Mouse (Mus musculus): ENCODE results near the gene Gpc5. TPM values are rescaled to one million over a fixed set of nuclear protein-coding genes. Genes with fewer than 3 reads are reported as not detected.

Gpc5 gene
- polyA plus RNA-seq, 1 experiment from 2014 or later, result 1.4 TPM

GRCm38 (mm10) chr14:115600259-115601029 is 508.4 kb downstream of the Gpc5 start:
- Histone ChIP-seq H3K9ac (no peak overlapping the region), H3K36me3 (no peaks in the 10 kb centered on the region), H3K27ac (no peak overlapping the region), H3K4me2 (replicated peaks) (no peak overlapping the region), H3K9me3 (no peaks in the 10 kb centered on the region), H3K4me3 (no peak overlapping the region), H3K4me1 (no peaks in the 10 kb centered on the region), H3K27me3 (no peaks in the 10 kb centered on the region)
- WGBS, result 63% methylated on average over 8 of the region's 8 CpGs
- no peak for ATAC-seq (ENCODE audit: insufficient number of reproducible peaks, insufficient read depth, low FRiP score, low TSS enrichment)

DNA sequence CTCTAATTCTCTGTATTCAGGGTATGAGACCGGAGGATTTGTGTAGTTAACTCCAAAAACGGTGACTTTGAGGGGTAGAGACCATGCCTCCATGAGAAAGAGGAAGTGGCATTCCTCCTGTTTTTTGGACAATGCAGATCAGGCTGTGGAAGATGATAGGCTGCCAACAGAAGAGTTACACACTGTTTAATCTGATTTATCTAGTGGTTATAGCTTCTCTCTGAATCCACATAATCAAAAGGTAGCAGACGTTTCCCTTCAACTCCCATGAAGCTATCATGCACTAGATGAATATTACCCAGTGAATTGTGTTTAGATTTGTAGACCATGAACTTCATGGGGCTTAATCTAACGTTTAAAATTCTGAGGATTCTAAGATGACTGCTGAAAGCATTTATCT is 522.1 kb downstream of the Gpc5 start:
- Histone ChIP-seq H3K9ac (no peak overlapping the region), H3K4me3 (no peak overlapping the region), H3K27me3 (no peaks in the 10 kb centered on the region)

DNA sequence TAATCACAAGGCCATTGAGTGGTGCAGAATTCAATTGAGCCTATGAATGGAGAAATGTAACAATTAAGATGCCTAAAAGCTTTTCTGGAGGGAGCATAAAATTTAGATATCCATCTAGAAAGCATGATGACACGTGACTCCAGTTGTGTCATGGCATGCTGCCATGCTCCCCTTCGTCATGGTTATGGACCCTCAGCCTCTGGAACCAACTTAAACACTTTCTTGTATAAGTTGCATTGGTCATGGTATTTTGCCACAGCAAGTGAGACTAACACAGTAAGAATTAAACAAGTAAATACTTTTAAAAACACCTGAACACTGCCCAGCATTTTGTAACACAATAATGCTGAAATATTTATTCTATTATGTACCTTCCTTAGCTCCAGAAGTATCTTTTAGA is 524.3 kb downstream of the Gpc5 start:
- 66% methylated on average over 2 of the region's 2 CpGs for WGBS
- Histone ChIP-seq H3K4me2 (replicated peaks) (no peak overlapping the region), H3K27ac (no peak overlapping the region), H3K4me1 (no peaks in the 10 kb centered on the region), H3K9ac (no peak overlapping the region), H3K27me3 (no peaks in the 10 kb centered on the region), H3K9me3 (no peaks in the 10 kb centered on the region), H3K4me3 (no peak overlapping the region), H3K36me3 (no peaks in the 10 kb centered on the region)
- no peak for ATAC-seq (ENCODE audit: insufficient number of reproducible peaks, insufficient read depth, low FRiP score, low TSS enrichment)

More for the DNA sequence above, 522.1 kb downstream of the Gpc5 start:
- Histone ChIP-seq H3K4me2 (replicated peaks) (no peak overlapping the region), H3K4me1 (no peaks in the 10 kb centered on the region), H3K36me3 (no peaks in the 10 kb centered on the region), H3K9me3 (no peaks in the 10 kb centered on the region), H3K27ac (no peak overlapping the region)
- ATAC-seq (ENCODE audit: insufficient number of reproducible peaks, insufficient read depth, low FRiP score, low TSS enrichment), result no peak
- WGBS, result 77% methylated on average over 4 of the region's 4 CpGs

GRCm38 (mm10) chr14:115616846-115617245 is 524.8 kb downstream of the Gpc5 start:
- no peaks in the 10 kb centered on the region for H3K4me1 ChIP-seq
- no peaks in the 10 kb centered on the region for H3K9me3 ChIP-seq
- WGBS, result 59% methylated on average over 7 of the region's 7 CpGs
- no peaks in the 10 kb centered on the region for H3K36me3 ChIP-seq
- H3K4me2 ChIP-seq (replicated peaks), result no peak overlapping the region
- H3K9ac ChIP-seq, result no peak overlapping the region
- H3K27me3 ChIP-seq, result no peaks in the 10 kb centered on the region
- no peak overlapping the region for H3K27ac ChIP-seq
- no peak overlapping the region for H3K4me3 ChIP-seq
- ATAC-seq (ENCODE audit: insufficient number of reproducible peaks, insufficient read depth, low FRiP score, low TSS enrichment), result no peak

- Histone ChIP-seq H3K9me3 (no peaks in the 10 kb centered on the region), H3K4me1 (no peaks in the 10 kb centered on the region), H3K27me3 (no peaks in the 10 kb centered on the region), H3K4me3 (no peak overlapping the region), H3K4me2 (replicated peaks) (no peak overlapping the region), H3K36me3 (no peaks in the 10 kb centered on the region), H3K27ac (no peak overlapping the region), H3K9ac (no peak overlapping the region)
- ATAC-seq (ENCODE audit: insufficient number of reproducible peaks, insufficient read depth, low FRiP score, low TSS enrichment), result no peak
Observed at GRCm38 (mm10) chr14:115620473-115620872, 528.5 kb downstream of the Gpc5 start.

DNA sequence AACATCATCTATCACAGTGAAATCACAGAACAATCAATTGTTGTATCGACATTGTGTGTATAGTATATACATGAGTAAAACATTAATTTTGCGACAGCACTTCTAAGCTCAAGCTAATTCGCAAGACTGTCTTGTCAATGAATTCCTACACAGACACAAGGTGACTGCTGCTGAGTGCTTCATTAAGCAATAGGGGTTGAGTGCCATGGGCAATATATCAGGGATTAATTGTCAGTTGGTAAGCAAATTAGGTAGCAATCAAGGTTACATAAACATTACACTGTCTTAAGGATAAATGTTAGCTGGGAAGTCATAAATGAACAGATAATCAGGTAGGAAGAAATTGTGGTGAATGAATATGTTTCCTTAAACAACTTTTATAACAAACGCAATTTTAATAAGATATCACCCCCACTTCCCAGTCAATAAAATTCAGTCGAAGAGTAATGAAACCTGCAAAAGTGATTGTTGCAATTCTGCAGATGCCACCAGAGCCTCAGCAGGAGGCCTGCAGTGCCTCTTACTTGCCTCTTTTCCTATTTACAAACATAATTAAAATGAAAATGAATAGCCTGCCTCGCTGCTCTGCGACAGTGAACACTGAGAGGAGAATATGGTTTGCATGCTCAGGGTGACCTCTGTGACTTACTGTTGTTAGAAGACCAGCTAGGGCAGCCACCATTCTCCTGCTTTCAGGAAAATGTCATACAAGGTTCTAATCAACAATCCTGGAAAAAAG is 539.3 kb downstream of the Gpc5 start:
- ATAC-seq (ENCODE audit: insufficient number of reproducible peaks, insufficient read depth, low FRiP score, low TSS enrichment), result no peak
- no peaks in the 10 kb centered on the region; the same call in 1 of the 2 replicates for H3K9me3 ChIP-seq
- WGBS, result 79% methylated on average over 7 of the region's 7 CpGs
- no peak overlapping the region for H3K4me2 ChIP-seq (replicated peaks)
- no peaks in the 10 kb centered on the region for H3K4me1 ChIP-seq
- no peaks in the 10 kb centered on the region for H3K27me3 ChIP-seq
- no peaks in the 10 kb centered on the region for H3K36me3 ChIP-seq
- H3K9ac ChIP-seq, result no peak overlapping the region
- H3K4me3 ChIP-seq, result no peak overlapping the region
- H3K27ac ChIP-seq, result no peak overlapping the region

- Histone ChIP-seq H3K4me1 (no peaks in the 10 kb centered on the region), H3K9me3 (no peaks in the 10 kb centered on the region; the same call in 1 of the 2 replicates), H3K27me3 (no peaks in the 10 kb centered on the region), H3K4me3 (no peak overlapping the region), H3K27ac (no peak overlapping the region), H3K36me3 (no peaks in the 10 kb centered on the region), H3K9ac (no peak overlapping the region), H3K4me2 (replicated peaks) (no peak overlapping the region)
- WGBS, result 80% methylated on average over 1 of the region's 1 CpGs
- no peak for ATAC-seq (ENCODE audit: insufficient number of reproducible peaks, insufficient read depth, low FRiP score, low TSS enrichment)
Observed at GRCm38 (mm10) chr14:115633311-115633710, 541.3 kb downstream of the Gpc5 start.

DNA sequence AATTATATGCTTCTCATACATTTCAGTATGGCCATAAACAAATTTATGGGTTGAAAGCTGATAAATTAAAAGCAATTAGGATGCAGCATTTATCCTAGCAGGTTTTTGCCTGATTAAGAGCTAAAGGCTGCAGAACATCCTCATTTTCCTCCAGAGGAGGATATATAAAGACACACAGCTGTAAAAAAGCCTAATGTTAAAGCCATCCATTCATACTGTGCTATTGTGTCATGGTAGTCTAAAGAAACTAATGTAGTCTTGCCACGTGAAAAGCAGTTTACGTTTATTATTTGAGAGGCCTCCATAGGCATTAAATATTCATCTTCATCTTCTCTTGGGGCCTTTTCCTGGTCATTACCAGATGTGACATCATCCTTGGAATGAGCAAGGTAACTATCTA is 587.9 kb downstream of the Gpc5 start:
- no peaks in the 10 kb centered on the region for H3K9me3 ChIP-seq
- H3K4me1 ChIP-seq, result no peaks in the 10 kb centered on the region
- no peaks in the 10 kb centered on the region for H3K36me3 ChIP-seq
- no peak overlapping the region for H3K4me2 ChIP-seq (replicated peaks)
- no peak for ATAC-seq (ENCODE audit: insufficient number of reproducible peaks, insufficient read depth, low FRiP score, low TSS enrichment)
- H3K27ac ChIP-seq, result no peak overlapping the region
- no peaks in the 10 kb centered on the region for H3K27me3 ChIP-seq
- H3K9ac ChIP-seq, result no peak overlapping the region
- 89% methylated on average over 2 of the region's 2 CpGs for WGBS
- no peak overlapping the region for H3K4me3 ChIP-seq

DNA sequence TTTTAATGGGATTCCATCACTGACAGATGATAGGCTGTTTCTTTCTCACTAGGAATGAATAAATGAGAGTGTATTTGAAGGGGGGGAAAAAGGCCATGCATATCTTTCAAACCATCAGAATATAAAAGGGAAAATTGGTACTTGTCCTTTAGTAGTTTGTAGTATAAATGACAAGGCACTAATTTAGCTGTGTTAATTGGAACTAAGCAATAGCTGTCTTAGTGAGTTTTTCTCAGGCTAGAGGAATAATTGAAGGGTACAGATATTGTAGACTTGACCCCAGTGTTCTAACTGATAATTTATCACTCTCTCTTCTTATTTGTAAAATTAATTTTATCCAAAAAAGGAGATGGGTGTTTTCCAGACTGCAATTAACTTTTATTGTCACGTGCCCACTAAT is 654.0 kb downstream of the Gpc5 start:
- WGBS, result 81% methylated on average over 1 of the region's 1 CpGs
- Histone ChIP-seq H3K36me3 (no peaks in the 10 kb centered on the region), H3K27me3 (no peaks in the 10 kb centered on the region), H3K4me1 (no peaks in the 10 kb centered on the region), H3K9me3 (no peaks in the 10 kb centered on the region), H3K4me2 (replicated peaks) (no peak overlapping the region), H3K9ac (no peak overlapping the region), H3K4me3 (no peak overlapping the region), H3K27ac (no peak overlapping the region)
- no peak for ATAC-seq (ENCODE audit: insufficient number of reproducible peaks, insufficient read depth, low FRiP score, low TSS enrichment)

DNA sequence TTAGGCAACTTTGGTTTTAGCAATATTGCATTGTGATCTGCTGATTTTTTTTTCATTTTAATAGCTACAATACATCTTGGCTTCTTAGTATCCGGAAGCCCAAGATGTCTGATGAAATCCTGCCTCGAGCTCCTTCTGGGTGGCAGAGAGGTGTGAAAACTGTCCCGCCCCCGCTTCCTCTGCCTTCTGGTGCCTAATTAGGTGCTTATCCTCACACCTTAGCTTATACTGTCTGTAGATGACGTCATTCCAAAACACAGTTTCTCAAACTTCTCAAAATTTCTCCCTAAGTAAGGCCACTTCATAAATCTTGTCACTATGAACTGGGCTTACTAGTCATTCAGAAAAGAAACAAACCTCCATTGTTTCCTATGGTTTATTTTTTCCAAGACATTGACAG is 668.2 kb downstream of the Gpc5 start:
- Histone ChIP-seq H3K9me3 (no peaks in the 10 kb centered on the region), H3K27ac (no peak overlapping the region), H3K9ac (no peak overlapping the region), H3K4me1 (no peaks in the 10 kb centered on the region), H3K4me3 (no peak overlapping the region), H3K4me2 (replicated peaks) (no peak overlapping the region), H3K36me3 (no peaks in the 10 kb centered on the region), H3K27me3 (no peaks in the 10 kb centered on the region)
- 83% methylated on average over 5 of the region's 5 CpGs for WGBS
- ATAC-seq (ENCODE audit: insufficient number of reproducible peaks, insufficient read depth, low FRiP score, low TSS enrichment), result no peak

- Histone ChIP-seq H3K36me3 (no peaks in the 10 kb centered on the region), H3K9me3 (no peaks in the 10 kb centered on the region), H3K27ac (no peak overlapping the region), H3K4me2 (replicated peaks) (no peak overlapping the region), H3K9ac (no peak overlapping the region), H3K4me3 (no peak overlapping the region), H3K4me1 (no peaks in the 10 kb centered on the region), H3K27me3 (no peaks in the 10 kb centered on the region)
- WGBS, result 67% methylated on average over 7 of the region's 7 CpGs
- ATAC-seq (ENCODE audit: insufficient number of reproducible peaks, insufficient read depth, low FRiP score, low TSS enrichment), result no peak
Observed at GRCm38 (mm10) chr14:115779382-115780177, 687.6 kb downstream of the Gpc5 start.

- WGBS, result 23% methylated on average over 2 of the region's 2 CpGs
Observed at GRCm38 (mm10) chr14:115804751-115805150, 712.7 kb downstream of the Gpc5 start.

More at GRCm38 (mm10) chr14:115804751-115805150, 712.7 kb downstream of the Gpc5 start:
- no peak overlapping the region for H3K4me2 ChIP-seq (replicated peaks)
- H3K9me3 ChIP-seq, result no peaks in the 10 kb centered on the region
- H3K9ac ChIP-seq, result no peak overlapping the region
- H3K27me3 ChIP-seq, result no peaks in the 10 kb centered on the region
- no peak overlapping the region for H3K27ac ChIP-seq
- no peaks in the 10 kb centered on the region for H3K4me1 ChIP-seq
- ATAC-seq (ENCODE audit: insufficient number of reproducible peaks, insufficient read depth, low FRiP score, low TSS enrichment), result no peak
- H3K36me3 ChIP-seq, result no peaks in the 10 kb centered on the region
- H3K4me3 ChIP-seq, result no peak overlapping the region
